Mouse (Mus musculus) liver, embryonic 12.5 days (tissue): ENCODE data around the gene Tbc1d8. TPM values are rescaled to one million over a fixed set of nuclear protein-coding genes. Genes with fewer than 3 reads are reported as not detected.

Source experiments
- ATAC-seq: fragments of 200-750 bp; cut with Nextera tagmentation; 2 replicates; pipeline ENCODE4 v1.8.0; 2017; ENCODE audit warnings: moderate number of reproducible peaks, mild to moderate bottlenecking, moderate library complexity
- H3K27ac ChIP-seq: fragments of 300-500 bp; sonication (generic); 2 replicates; pipeline ENCODE4 v1.5.1; 2016; ENCODE audit warnings: mild to moderate bottlenecking
- H3K27me3 ChIP-seq: fragments of 300-500 bp; sonication (generic); replicated peaks from 2 replicates; pipeline ENCODE4 v1.6.1; 2016; ENCODE audit warnings: mild to moderate bottlenecking, moderate library complexity
- H3K36me3 ChIP-seq: fragments of 300-500 bp; sonication (generic); 2 replicates; pipeline ENCODE4 v1.6.1; 2016; ENCODE audit warnings: mild to moderate bottlenecking, moderate library complexity
- H3K4me1 ChIP-seq: fragments of 300-500 bp; sonication (generic); 2 replicates; pipeline ENCODE4 v1.6.1; 2016
- H3K4me2 ChIP-seq: fragments of 300-500 bp; sonication (generic); 2 replicates; pipeline ENCODE4 v1.6.1; 2016; ENCODE audit warnings: mild to moderate bottlenecking, moderate library complexity
- H3K4me3 ChIP-seq: fragments of 300-500 bp; sonication (generic); 2 replicates; pipeline ENCODE4 v1.5.1; 2016; ENCODE audit warnings: mild to moderate bottlenecking, moderate library complexity
- H3K9ac ChIP-seq: fragments of 300-500 bp; sonication (generic); 2 replicates; pipeline ENCODE4 v1.6.1; 2016; ENCODE audit warnings: mild to moderate bottlenecking, moderate library complexity
- H3K9me3 ChIP-seq: fragments of 300-500 bp; sonication (generic); replicated peaks from 2 replicates; pipeline ENCODE4 v1.6.1; 2016; ENCODE audit warnings: mild to moderate bottlenecking, moderate library complexity
- WGBS: fragments of 180-500 bp; shearing (Covaris S2); methylation state at CpG from one replicate; pipeline ENCODE4 v1.1.7; 2016; ENCODE audit not compliant: insufficient replicate concordance; 5-methylcytosine and 5-hydroxymethylcytosine counted together
- polyA plus RNA-seq: library from polyadenylated mRNA; unstranded; fragments of >200 nt; fragmentation: Nextera tagmentation; extraction: Ambion mirVana; gene quantifications from 2 replicates; pipeline ENCODE4 v1.2.1, GENCODE M21; 2016

Tbc1d8 gene
- polyA plus RNA-seq, 1 experiment from 2014 or later: 5.0 TPM

DNA sequence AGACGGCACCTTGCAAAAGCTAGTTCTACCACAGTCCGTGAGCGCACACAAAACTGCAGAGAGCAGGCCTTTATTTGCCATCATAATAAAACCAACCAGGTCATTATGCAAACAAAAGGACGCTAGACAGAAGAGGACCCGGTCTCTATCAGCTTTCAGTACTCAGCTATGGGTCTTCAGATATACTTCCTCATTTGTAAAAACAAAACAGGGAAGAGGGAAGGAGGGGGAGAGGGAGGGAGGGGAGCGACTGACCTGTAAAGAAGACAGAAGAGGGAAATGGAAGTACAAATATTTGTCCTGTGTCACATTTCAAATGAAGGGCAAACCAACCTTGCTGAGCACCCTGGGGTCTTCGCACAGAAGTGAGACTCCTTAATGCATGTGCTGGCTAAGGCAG is 69.9 kb downstream of the Tbc1d8 start:
- Histone ChIP-seq H3K9me3 (no peaks in the 10 kb centered on the region), H3K4me2 (no peak overlapping the region), H3K27ac (no peak overlapping the region)

DNA sequence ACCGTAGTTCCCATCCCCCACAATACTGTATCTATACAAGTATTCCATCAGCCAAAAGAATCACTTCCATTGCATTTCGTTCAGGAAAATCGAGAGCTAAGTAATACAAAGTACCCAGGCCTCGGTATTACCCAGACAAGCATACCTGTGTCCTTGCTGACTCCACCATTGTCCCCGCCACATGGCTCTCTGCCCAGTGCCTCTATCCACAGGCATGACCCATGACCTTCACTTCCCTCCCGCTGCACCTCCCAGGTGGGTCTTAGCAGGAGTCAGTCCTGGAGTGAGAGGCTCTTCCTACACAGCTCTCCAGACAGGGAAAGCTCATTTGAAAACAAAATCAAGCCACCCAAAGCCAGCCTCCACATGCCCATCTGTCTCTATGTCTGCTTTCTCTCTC is 70.4 kb downstream of the Tbc1d8 start:
- 81% methylated on average over 6 of the region's 6 CpGs for WGBS
- Histone ChIP-seq H3K36me3 (no peaks in the 10 kb centered on the region), H3K4me1 (peaks cover 19% of the 10 kb centered on the region), H3K9me3 (no peaks in the 10 kb centered on the region), H3K4me3 (no peak overlapping the region), H3K9ac (no peak overlapping the region), H3K27ac (no peak overlapping the region), H3K27me3 (no peaks in the 10 kb centered on the region), H3K4me2 (no peak overlapping the region)
- ATAC-seq: no peak

More for the DNA sequence above, 69.9 kb downstream of the Tbc1d8 start:
- no peak for ATAC-seq
- Histone ChIP-seq H3K36me3 (no peaks in the 10 kb centered on the region), H3K9ac (no peak overlapping the region), H3K27me3 (no peaks in the 10 kb centered on the region), H3K4me1 (peaks cover 16% of the 10 kb centered on the region), H3K4me3 (no peak overlapping the region)
- 43% methylated on average over 7 of the region's 7 CpGs for WGBS

DNA sequence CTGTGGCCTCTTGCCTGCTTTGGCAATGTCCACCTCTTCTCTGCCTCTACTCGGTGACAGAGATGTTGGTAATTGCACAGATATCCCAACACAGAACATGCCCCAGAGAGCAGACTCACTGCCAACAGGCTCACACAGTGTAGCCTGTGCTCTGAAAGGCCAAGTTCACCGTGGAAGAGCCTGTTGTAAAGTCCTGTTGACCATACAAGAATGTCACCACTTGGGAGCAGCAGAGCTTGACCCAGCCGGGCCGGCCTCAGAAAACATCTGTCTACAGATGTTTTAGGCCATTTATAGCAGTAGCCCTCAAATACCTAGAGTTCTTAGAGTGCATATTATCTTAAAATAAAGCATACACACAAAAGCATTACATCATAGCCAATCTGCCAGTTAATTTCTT is 71.4 kb downstream of the Tbc1d8 start:
- H3K4me2 ChIP-seq: no peak overlapping the region
- H3K9me3 ChIP-seq: no peaks in the 10 kb centered on the region
- no peak overlapping the region for H3K4me3 ChIP-seq
- WGBS: 77% methylated on average over 4 of the region's 4 CpGs
- H3K27ac ChIP-seq: no peak overlapping the region
- no peaks in the 10 kb centered on the region for H3K27me3 ChIP-seq
- no peak for ATAC-seq
- peaks cover 5% of the 10 kb centered on the region for H3K36me3 ChIP-seq
- no peak overlapping the region for H3K9ac ChIP-seq
- H3K4me1 ChIP-seq: peaks cover 19% of the 10 kb centered on the region

DNA sequence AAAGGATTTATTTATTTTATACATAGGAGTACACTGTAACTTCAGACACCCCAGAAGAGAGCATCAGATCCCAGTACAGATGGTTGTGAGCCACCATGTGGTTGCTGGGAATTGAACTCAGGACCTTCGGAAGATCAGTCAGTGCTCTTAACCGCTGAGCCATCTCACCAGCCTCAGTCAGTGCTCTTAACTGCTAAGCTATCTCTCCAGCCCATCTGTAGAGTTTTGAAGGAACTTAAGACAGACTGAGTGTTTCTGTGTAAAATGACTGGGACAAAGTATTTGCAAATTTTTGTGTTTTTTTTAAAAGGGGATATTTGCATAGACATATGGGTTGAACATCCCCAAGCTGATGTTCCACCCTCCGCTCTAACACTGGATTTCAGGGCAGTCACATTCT is 78.4 kb downstream of the Tbc1d8 start:
- Histone ChIP-seq H3K36me3 (peaks cover 29% of the 10 kb centered on the region), H3K4me2 (no peak overlapping the region), H3K4me3 (no peak overlapping the region), H3K9ac (no peak overlapping the region), H3K27me3 (no peaks in the 10 kb centered on the region), H3K4me1 (peaks cover 48% of the 10 kb centered on the region), H3K27ac (no peak overlapping the region), H3K9me3 (peaks cover 4% of the 10 kb centered on the region; the same call in 1 of the 2 replicates)
- 71% methylated on average over 3 of the region's 3 CpGs for WGBS
- no peak for ATAC-seq

DNA sequence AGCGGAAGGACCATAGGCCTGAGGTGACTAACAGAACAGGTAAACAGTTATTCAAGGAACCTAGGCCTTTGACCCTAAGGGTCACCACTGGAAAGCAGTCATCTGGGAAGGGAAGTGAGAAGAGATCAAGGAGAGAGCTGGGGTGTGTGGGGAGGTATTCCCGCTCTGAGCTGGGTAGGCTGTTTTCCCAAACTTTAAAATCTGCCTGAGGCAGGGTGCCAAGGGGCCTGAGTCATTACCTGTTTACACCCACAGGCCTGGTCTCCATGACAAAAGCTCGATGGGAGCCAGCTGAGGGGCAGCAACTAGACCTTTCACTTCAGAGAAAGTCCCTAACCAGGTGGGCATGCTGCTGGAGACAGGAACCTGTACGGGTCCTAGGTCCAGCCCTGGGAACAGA is 79.3 kb downstream of the Tbc1d8 start:
- 78% methylated on average over 4 of the region's 4 CpGs for WGBS
- Histone ChIP-seq H3K4me2 (no peak overlapping the region), H3K9me3 (peaks cover 4% of the 10 kb centered on the region; the same call in 1 of the 2 replicates), H3K9ac (no peak overlapping the region), H3K36me3 (peaks cover 29% of the 10 kb centered on the region), H3K4me3 (no peak overlapping the region), H3K27me3 (no peaks in the 10 kb centered on the region), H3K27ac (no peak overlapping the region), H3K4me1 (peaks cover 57% of the 10 kb centered on the region)
- no peak for ATAC-seq

DNA sequence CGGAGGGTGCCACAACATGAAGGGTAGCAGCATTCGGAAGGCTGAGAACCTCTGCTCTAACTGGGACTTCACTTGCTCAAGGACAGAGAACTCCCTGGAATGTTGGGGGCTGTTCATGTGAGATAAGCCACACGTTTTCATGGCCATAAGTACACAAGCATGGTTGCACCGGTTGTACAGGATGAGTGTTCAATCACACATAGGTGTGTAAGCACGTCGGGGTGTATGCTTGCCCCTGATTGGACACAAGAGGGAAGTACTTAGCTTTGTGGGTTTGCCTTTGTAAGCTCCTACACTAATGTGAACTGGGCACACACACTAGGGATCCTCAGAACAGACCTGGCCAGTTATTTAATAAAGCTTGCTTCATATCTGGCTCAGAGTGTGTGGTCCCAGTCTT is 80.3 kb downstream of the Tbc1d8 start:
- peaks cover 32% of the 10 kb centered on the region for H3K36me3 ChIP-seq
- H3K4me2 ChIP-seq: no peak overlapping the region
- H3K27ac ChIP-seq: no peak overlapping the region

DNA sequence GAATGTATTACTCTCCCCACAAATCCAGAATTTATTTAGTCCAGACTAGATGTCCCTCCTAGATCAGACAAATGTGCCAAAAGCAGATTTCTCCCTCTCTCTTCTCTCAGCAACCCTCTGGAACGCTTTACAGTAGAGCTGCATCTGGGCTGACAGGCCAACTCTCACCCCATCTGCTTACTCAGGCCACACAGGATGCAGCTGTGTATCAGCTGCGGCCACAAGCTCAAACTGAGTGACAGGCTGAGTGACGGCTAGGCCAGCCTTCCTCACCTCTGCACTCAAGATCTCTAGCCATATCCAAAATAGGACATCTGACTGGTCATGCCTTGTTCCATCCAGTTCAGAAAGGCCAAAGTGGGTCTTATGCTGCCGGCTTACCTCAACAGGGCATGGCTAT is 82.2 kb downstream of the Tbc1d8 start:
- Histone ChIP-seq H3K27ac (peak overlapping the region; percentile 48; the same call in 1 of the 2 replicates), H3K4me2 (no peak overlapping the region), H3K4me3 (no peak overlapping the region), H3K9me3 (peaks cover 4% of the 10 kb centered on the region; the same call in 1 of the 2 replicates), H3K4me1 (peaks cover 75% of the 10 kb centered on the region), H3K27me3 (no peaks in the 10 kb centered on the region), H3K36me3 (peaks cover 30% of the 10 kb centered on the region), H3K9ac (peak overlapping the region; percentile 3)
- ATAC-seq: peak; percentile 60
- 27% methylated on average over 4 of the region's 4 CpGs for WGBS

More for the DNA sequence above, 80.3 kb downstream of the Tbc1d8 start:
- Histone ChIP-seq H3K4me1 (peaks cover 58% of the 10 kb centered on the region), H3K9me3 (peaks cover 4% of the 10 kb centered on the region; the same call in 1 of the 2 replicates), H3K9ac (no peak overlapping the region), H3K4me3 (no peak overlapping the region), H3K27me3 (no peaks in the 10 kb centered on the region)
- 60% methylated on average over 6 of the region's 6 CpGs for WGBS
- ATAC-seq: no peak

DNA sequence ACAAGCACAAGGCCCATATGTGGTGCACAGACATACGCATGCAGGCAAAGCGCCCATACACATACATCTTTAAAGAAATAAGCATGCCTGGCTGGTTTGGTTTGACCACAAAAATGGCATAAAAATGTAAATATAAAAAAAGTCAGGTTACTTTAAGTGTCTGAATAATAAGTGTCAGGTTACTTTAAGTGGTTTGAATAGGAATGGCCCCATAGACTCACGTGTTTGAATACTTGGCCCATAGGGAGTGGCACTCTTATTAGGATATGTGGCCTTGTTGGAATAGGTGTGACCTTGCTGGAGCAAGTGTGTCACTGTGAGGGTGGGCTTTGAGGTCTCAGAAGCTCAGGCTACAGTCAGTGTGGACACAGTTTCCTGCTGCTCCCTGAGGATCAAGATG is 83.9 kb downstream of the Tbc1d8 start:
- H3K9ac ChIP-seq: no peak overlapping the region
- peaks cover 4% of the 10 kb centered on the region; the same call in 1 of the 2 replicates for H3K9me3 ChIP-seq
- H3K4me3 ChIP-seq: no peak overlapping the region
- H3K36me3 ChIP-seq: peaks cover 30% of the 10 kb centered on the region
- H3K27me3 ChIP-seq: no peaks in the 10 kb centered on the region
- peaks cover 80% of the 10 kb centered on the region for H3K4me1 ChIP-seq
- no peak overlapping the region; the same call in 1 of the 2 replicates for H3K27ac ChIP-seq
- ATAC-seq: no peak
- no peak overlapping the region for H3K4me2 ChIP-seq
- 84% methylated on average over 3 of the region's 3 CpGs for WGBS

DNA sequence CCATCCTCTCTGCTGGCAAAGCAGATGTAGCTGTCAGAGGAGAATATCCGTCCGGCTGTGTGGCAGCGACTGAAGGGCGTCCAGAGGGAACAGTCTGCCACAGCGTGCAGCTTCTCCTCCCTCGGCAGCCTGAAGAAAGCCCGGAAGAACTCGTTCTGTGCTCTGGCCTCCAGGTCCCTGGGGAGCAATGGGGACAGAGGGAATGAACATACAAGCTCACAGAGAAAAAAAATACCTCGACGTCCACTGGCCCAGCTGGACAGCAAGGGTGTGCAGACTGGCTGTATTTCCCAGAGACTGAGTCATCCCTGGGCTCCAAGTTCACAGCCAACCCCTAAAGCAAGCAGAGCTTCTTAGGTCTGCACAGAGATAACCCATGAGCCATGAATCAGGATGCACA is 84.5 kb downstream of the Tbc1d8 start:
- peak overlapping the region; percentile 78 for H3K27ac ChIP-seq
- H3K4me1 ChIP-seq: peaks cover 81% of the 10 kb centered on the region
- H3K4me3 ChIP-seq: no peak overlapping the region
- no peaks in the 10 kb centered on the region for H3K27me3 ChIP-seq
- H3K9me3 ChIP-seq: peaks cover 4% of the 10 kb centered on the region; the same call in 1 of the 2 replicates
- WGBS: 68% methylated on average over 10 of the region's 10 CpGs
- H3K9ac ChIP-seq: peak overlapping the region; percentile 50
- no peak for ATAC-seq
- peak overlapping the region; percentile 56; the same call in 1 of the 2 replicates for H3K4me2 ChIP-seq
- H3K36me3 ChIP-seq: peaks cover 30% of the 10 kb centered on the region

DNA sequence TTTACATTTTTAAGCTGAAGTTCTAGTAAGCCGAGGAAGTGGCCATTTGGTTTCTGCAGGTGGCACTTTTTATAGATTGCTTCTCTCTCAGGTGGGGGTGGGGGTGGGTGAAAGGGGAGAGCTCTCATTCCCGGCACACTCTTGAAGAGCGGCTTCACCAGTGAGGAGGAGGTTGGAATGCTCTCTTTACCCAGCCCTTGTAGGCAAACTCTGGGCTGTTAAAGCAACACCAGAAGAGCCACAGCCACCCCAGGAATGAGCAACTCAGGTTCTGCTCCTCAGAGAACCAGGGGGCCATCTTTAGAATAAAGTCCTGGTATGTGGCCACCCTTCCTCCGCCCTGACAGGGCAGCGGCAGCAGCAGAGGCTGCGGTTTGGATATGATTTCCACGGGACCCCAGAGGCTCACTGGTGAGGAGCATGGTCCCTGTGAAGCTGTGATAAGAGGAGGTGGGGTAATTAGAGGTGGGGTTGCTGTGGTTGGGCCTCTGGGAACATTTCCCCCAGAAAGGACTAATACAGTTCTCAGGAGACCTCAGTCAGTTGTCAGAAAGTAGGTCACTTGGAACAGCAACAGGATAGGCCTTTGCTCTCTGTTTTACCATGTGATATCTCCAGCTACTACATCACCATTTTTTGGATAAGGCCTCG is 85.2 kb downstream of the Tbc1d8 start:
- WGBS: 29% methylated on average over 8 of the region's 8 CpGs
- Histone ChIP-seq H3K9ac (peak overlapping the region; percentile 50; the same call in 1 of the 2 replicates), H3K4me2 (peak overlapping the region; percentile 56), H3K9me3 (peaks cover 4% of the 10 kb centered on the region; the same call in 1 of the 2 replicates), H3K27ac (peak overlapping the region; percentile 78), H3K36me3 (peaks cover 32% of the 10 kb centered on the region), H3K4me3 (0 out of 2 replicates have a peak overlapping the region, but pooled peaks have one; percentile 5), H3K27me3 (no peaks in the 10 kb centered on the region), H3K4me1 (peaks cover 81% of the 10 kb centered on the region)
- peak; percentile 77 for ATAC-seq

DNA sequence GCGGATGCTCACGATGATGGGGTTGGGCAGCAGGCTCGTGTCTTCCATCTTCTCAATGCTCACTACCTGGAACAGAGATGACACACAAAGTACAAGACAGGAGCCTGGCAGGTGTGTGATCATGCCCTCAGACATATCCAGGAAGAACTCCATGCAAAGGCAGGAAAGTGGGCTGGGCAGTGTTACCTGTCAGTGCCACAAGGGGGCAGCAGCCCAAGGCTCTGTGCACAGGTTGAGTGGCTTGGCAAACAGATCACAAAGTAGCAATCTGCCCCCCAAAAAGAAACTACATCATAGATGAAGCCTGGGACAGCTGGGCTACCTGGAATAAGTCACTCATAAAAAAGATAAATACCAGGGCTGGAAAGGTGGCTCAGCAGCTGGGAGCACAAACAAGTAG is 86.4 kb downstream of the Tbc1d8 start:
- 60% methylated on average over 3 of the region's 3 CpGs for WGBS
- no peaks in the 10 kb centered on the region for H3K27me3 ChIP-seq
- no peak overlapping the region for H3K4me2 ChIP-seq
- H3K4me1 ChIP-seq: peaks cover 88% of the 10 kb centered on the region
- no peak overlapping the region for H3K4me3 ChIP-seq
- peaks cover 1% of the 10 kb centered on the region; the same call in 1 of the 2 replicates for H3K9me3 ChIP-seq
- peaks cover 20% of the 10 kb centered on the region for H3K36me3 ChIP-seq
- no peak for ATAC-seq
- H3K9ac ChIP-seq: no peak overlapping the region
- no peak overlapping the region for H3K27ac ChIP-seq

DNA sequence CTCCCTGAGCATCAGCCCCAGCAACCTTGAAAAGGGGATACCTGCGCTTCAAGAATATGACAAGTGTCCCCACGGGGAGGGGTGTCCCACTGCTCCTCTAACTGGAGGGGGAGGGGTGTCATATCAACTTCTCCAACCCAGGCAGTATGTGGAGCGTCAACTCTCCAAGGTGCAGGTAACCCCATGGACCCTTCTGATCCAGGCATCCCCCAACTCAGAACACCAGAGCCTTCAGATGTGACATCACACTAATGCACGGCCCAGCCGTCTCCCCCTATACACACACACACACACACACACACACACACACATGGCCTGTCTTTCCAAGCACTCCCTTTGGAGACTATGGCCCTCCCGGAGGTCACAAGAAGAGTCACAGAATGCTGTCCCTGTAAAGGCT is 86.9 kb downstream of the Tbc1d8 start:
- peaks cover 90% of the 10 kb centered on the region for H3K4me1 ChIP-seq
- no peak overlapping the region for H3K4me3 ChIP-seq
- peaks cover 15% of the 10 kb centered on the region; the same call in 1 of the 2 replicates for H3K36me3 ChIP-seq
- ATAC-seq: no peak
- H3K9ac ChIP-seq: no peak overlapping the region
- no peaks in the 10 kb centered on the region for H3K27me3 ChIP-seq
- 83% methylated on average over 6 of the region's 6 CpGs for WGBS
- H3K4me2 ChIP-seq: no peak overlapping the region
- H3K27ac ChIP-seq: no peak overlapping the region
- H3K9me3 ChIP-seq: no peaks in the 10 kb centered on the region
